Comparison of ENCODE assay signal across 7 mouse cellular contexts in the genomic region with DNA sequence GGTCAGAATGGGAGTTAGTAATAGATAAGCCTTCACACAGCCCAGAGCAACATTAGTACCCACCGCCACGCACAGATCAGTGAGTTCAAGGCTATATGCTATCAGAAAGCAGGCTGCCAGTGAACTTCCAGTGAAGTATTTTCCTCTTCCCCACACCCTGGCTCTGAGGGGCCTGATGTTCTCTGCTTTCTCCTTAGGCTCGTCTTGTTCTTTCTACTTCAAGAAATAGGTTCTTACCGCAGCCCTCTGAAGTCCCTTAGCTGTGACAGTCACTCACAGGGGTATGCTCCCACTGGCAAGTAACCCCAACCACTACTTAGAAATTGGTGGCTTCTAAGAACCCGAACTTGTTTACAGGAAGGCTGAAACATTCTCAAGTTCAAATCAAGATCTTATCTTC. TPM values are rescaled to one million over a fixed set of nuclear protein-coding genes. Genes with fewer than 3 reads are reported as not detected.
DNase-seq lines count a peak whose midpoint lies in the region; ATAC-seq and TF ChIP-seq lines count a peak whose summit lies in the region.

No protein-coding gene starts in this region.

- H3K9me3 ChIP-seq in kidney, embryonic 16.5 days (ENCODE audit: low read length), result no peaks in the 10 kb centered on the region
- H3K9me3 ChIP-seq in CH12.LX (replicated peaks; ENCODE audit: low read length), result peaks cover 10% of the 10 kb centered on the region
- H3K9me3 ChIP-seq in embryonic facial prominence, embryonic 13.5 days, result no peaks in the 10 kb centered on the region
- H3K9me3 ChIP-seq in liver, embryonic 13.5 days (replicated peaks), result no peaks in the 10 kb centered on the region

- no peak for TF ChIP-seq RAD21 in CH12.LX (IDR thresholded peaks at IDR 0.05; ENCODE audit: low read depth, low read length)

- H3K9ac ChIP-seq in kidney, embryonic 16.5 days (replicated peaks; ENCODE audit: low read length), result 0 out of 2 replicates have a peak overlapping the region, but pooled peaks have one; percentile 1
- peak overlapping the region; percentile 65 for H3K9ac ChIP-seq in CH12.LX (ENCODE audit: insufficient read depth, low read depth)
- H3K9ac ChIP-seq in embryonic facial prominence, embryonic 13.5 days, result peak overlapping the region; percentile 51; the same call in 1 of the 2 replicates
- H3K9ac ChIP-seq in liver, embryonic 13.5 days, result no peak overlapping the region

- H3K27me3 ChIP-seq in kidney, embryonic 16.5 days (ENCODE audit: insufficient read depth, low read length), result peaks cover 7% of the 10 kb centered on the region; the same call in 1 of the 2 replicates
- H3K27me3 ChIP-seq in CH12.LX (replicated peaks), result no peaks in the 10 kb centered on the region
- H3K27me3 ChIP-seq in embryonic facial prominence, embryonic 13.5 days, result no peaks in the 10 kb centered on the region
- peaks cover 37% of the 10 kb centered on the region for H3K27me3 ChIP-seq in liver, embryonic 13.5 days

- 39% methylated on average over 5 of the region's 5 CpGs for WGBS in kidney, embryonic 16.5 days
- WGBS in embryonic facial prominence, embryonic 13.5 days, result 37% methylated on average over 5 of the region's 5 CpGs
- 39% methylated on average over 5 of the region's 5 CpGs for WGBS in liver, embryonic 13.5 days (ENCODE audit: insufficient replicate concordance)

- no peaks in the 10 kb centered on the region for H3K36me3 ChIP-seq in kidney, embryonic 16.5 days (ENCODE audit: insufficient read depth, low read length)
- H3K36me3 ChIP-seq in CH12.LX (replicated peaks in 1 of 2; ENCODE audit: control insufficient read depth in 1 of 2, insufficient read depth in 1 of 2, low read length in 1 of 2), result peaks cover 19 to 58% of the 10 kb centered on the region in 2 experiments
- H3K36me3 ChIP-seq in embryonic facial prominence, embryonic 13.5 days, result peaks cover 9% of the 10 kb centered on the region; the same call in 1 of the 2 replicates
- no peaks in the 10 kb centered on the region for H3K36me3 ChIP-seq in liver, embryonic 13.5 days

- H3K4me2 ChIP-seq in kidney, embryonic 16.5 days (replicated peaks; ENCODE audit: low read depth, low read length), result peak overlapping the region; percentile 45
- peak overlapping the region; percentile 88 for H3K4me2 ChIP-seq in CH12.LX (ENCODE audit: insufficient read depth, low read depth, poor library complexity, severe bottlenecking)
- peak overlapping the region; percentile 95 for H3K4me2 ChIP-seq in embryonic facial prominence, embryonic 13.5 days
- H3K4me2 ChIP-seq in liver, embryonic 13.5 days, result peak overlapping the region; percentile 85

- no peak for TF ChIP-seq CTCF in CH12.LX (conservative IDR thresholded peaks at IDR 0.05 in 1 of 2, IDR thresholded peaks at IDR 0.05 in 1 of 2; ENCODE audit: low read depth in 2 of 2, low read length in 2 of 2)

- H3K79me2 ChIP-seq in CH12.LX (replicated peaks; ENCODE audit: control insufficient read depth, extremely low read depth, insufficient read depth, poor library complexity, severe bottlenecking), result peaks cover 67% of the 10 kb centered on the region

- dilution Hi-C loops in CH12.LX (cut with MboI; ENCODE audit: extremely low pct_ligation_motif_present, extremely low pct_unique_long_range_greater_than_20kb, low sequenced_read_pairs), result no loop called here

- ATAC-seq in kidney, embryonic 16.5 days (ENCODE audit: low FRiP score, low TSS enrichment), result no peak
- no peak for ATAC-seq in embryonic facial prominence, embryonic 13.5 days (ENCODE audit: insufficient number of reproducible peaks, insufficient read depth, low FRiP score, low TSS enrichment, low read depth)
- no peak for ATAC-seq in liver, embryonic 13.5 days (ENCODE audit: low read depth)

- H3K4me3 ChIP-seq in kidney, embryonic 16.5 days (ENCODE audit: low read length), result no peak overlapping the region; the same call in 1 of the 2 replicates
- peak overlapping the region; percentile 44 to 98 (median 88) for H3K4me3 ChIP-seq in CH12.LX (replicated peaks in 1 of 3; ENCODE audit: low read depth in 2 of 3, low read length in 2 of 3, poor library complexity in 1 of 3)
- 0 out of 2 replicates have a peak overlapping the region, but pooled peaks have one; percentile 3 for H3K4me3 ChIP-seq in embryonic facial prominence, embryonic 13.5 days
- no peak overlapping the region for H3K4me3 ChIP-seq in liver, embryonic 13.5 days (replicated peaks)

- peaks cover 53% of the 10 kb centered on the region for H3K4me1 ChIP-seq in kidney, embryonic 16.5 days (ENCODE audit: insufficient read depth, low read length)
- H3K4me1 ChIP-seq in CH12.LX (ENCODE audit: control insufficient read depth in 1 of 2, insufficient read depth in 2 of 2), result peaks cover 6 to 51% of the 10 kb centered on the region in 2 experiments
- H3K4me1 ChIP-seq in embryonic facial prominence, embryonic 13.5 days, result peaks cover 39% of the 10 kb centered on the region
- peaks cover 61% of the 10 kb centered on the region for H3K4me1 ChIP-seq in liver, embryonic 13.5 days (replicated peaks)

- peak overlapping the region; percentile 53 for H3K27ac ChIP-seq in kidney, embryonic 16.5 days (ENCODE audit: low read length)
- H3K27ac ChIP-seq in CH12.LX (ENCODE audit: insufficient read depth, low read depth), result peak overlapping the region; percentile 56; the same call in 1 of the 2 replicates
- peak overlapping the region; percentile 71 for H3K27ac ChIP-seq in embryonic facial prominence, embryonic 13.5 days
- H3K27ac ChIP-seq in liver, embryonic 13.5 days, result peak overlapping the region; percentile 68

- in situ Hi-C loops in CH12.LX (cut with MboI; ENCODE audit: low pct_ligation_motif_present, low pct_unique_long_range_greater_than_20kb, low sequenced_read_pairs), result no loop called here

- no peak for DNase-seq in kidney, adult 11 months
- no peak for DNase-seq in CH12.LX (ENCODE audit: extremely low read depth)
- no peak for DNase-seq in liver, embryonic 13.5 days
- DNase-seq in ovary, adult 18-20 months (ENCODE audit: low spot score), result no peak
- no peak for DNase-seq in left cerebral cortex, adult 18-20 months (ENCODE audit: low spot score in 2 of 2)

- no peak for TF ChIP-seq POLR2A in CH12.LX (IDR thresholded peaks at IDR 0.05; ENCODE audit: low read depth, low read length)

- no peak for TF ChIP-seq EP300 in CH12.LX (IDR thresholded peaks at IDR 0.05; ENCODE audit: low read length)

TF ChIP-seq in CH12.LX, 34 proteins besides CTCF, POLR2A, EP300 and RAD21:
- 0 out of 2 replicates have a peak, but pooled peaks have one; percentile 30 for TF ChIP-seq MXI1 (IDR thresholded peaks at IDR 0.05; ENCODE audit: low read depth, low read length)
- TF ChIP-seq NRF1 (IDR thresholded peaks at IDR 0.05; ENCODE audit: low read depth, low read length), result no peak
- 0 out of 2 replicates have a peak, but pooled peaks have one; percentile 36 for TF ChIP-seq SIN3A (IDR thresholded peaks at IDR 0.05; ENCODE audit: low read length)

RNA-seq across cellular contexts. Expression of a gene that starts 2.8 kb away (rescaled TPM):
- 34.1 and 39.0 TPM in 2 replicates for polyA plus RNA-seq in kidney, embryonic 16.5 days (2015; fragmentation: Nextera tagmentation; extraction: Ambion mirVana)
- 50.2 and 64.6 TPM in 2 replicates for total RNA-seq in CH12.LX (2012; rRNA removed)
- total RNA-seq in CH12.LX (2014; rRNA removed), result 53.0 and 57.4 TPM in 2 replicates
- polyA plus RNA-seq in CH12.LX (2012; ENCODE audit: insufficient read length, low read depth), result 158 and 164 TPM in 2 replicates
- polyA plus RNA-seq in embryonic facial prominence, embryonic 13.5 days (2015; fragmentation: Nextera tagmentation; extraction: Ambion mirVana), result 39.5 and 40.1 TPM in 2 replicates
- 13.3 and 16.2 TPM in 2 replicates for polyA plus RNA-seq in liver, embryonic 13.5 days (2015; fragmentation: Nextera tagmentation; extraction: Ambion mirVana)
- total RNA-seq in left cerebral cortex, adult 18-20 months (2021), result 10 to 100 TPM; 61.4 to 68.3 TPM

Comparison
In these comparisons a context has a peak if more than half of its experiments do, and no peak if none do; other contexts are left out.
1. H3K4me2 ChIP-seq: peak in every context shown above with its lines; median percentile 95 in embryonic facial prominence, embryonic 13.5 days; 88 in CH12.LX; 85 in liver, embryonic 13.5 days; 45 in kidney, embryonic 16.5 days.
2. H3K4me3 ChIP-seq: peak in CH12.LX (3 of 3) and embryonic facial prominence, embryonic 13.5 days (single experiment); none in kidney, embryonic 16.5 days (single experiment) and liver, embryonic 13.5 days (single experiment).
3. Peak in every context shown above with its lines, with median percentiles within 50 percentile points of each other: H3K27ac ChIP-seq.